Mouse (Mus musculus) intestine, postnatal 0 days (tissue): ENCODE measurements at regions not wholly inside any gene's neighbourhood (a gene's known extent, or its start where the extent isn't known, plus 50 kb on each side); places are given as distances from the start of the nearest gene placed in this dataset.

ENCODE experiments used
- ATAC-seq: fragments of 200-750 bp; cut with Nextera tagmentation; 2 replicates; pipeline ENCODE4 v1.8.0; 2017; ENCODE audit warnings: mild to moderate bottlenecking, moderate TSS enrichment, moderate library complexity
- H3K27ac ChIP-seq: fragments of 300-500 bp; sonication (generic); 2 replicates; pipeline ENCODE4 v1.5.1; 2014; ENCODE audit warnings: mild to moderate bottlenecking, low read depth, low read length, moderate library complexity
- H3K27me3 ChIP-seq: fragments of 300-500 bp; sonication (generic); replicated peaks from 2 replicates; pipeline ENCODE4 v1.6.1; 2014; ENCODE audit warnings: low read length, mixed read lengths; ENCODE audit not compliant: control insufficient read depth, insufficient read depth
- H3K36me3 ChIP-seq: fragments of 300-500 bp; sonication (generic); 2 replicates; pipeline ENCODE4 v1.6.1; 2014; ENCODE audit warnings: mild to moderate bottlenecking, moderate library complexity; ENCODE audit not compliant: control insufficient read depth, insufficient read depth
- H3K4me1 ChIP-seq: fragments of 300-500 bp; sonication (generic); replicated peaks from 2 replicates; pipeline ENCODE4 v1.6.1; 2014; ENCODE audit warnings: antibody characterized with exemption, low read length, mixed read lengths; ENCODE audit not compliant: control insufficient read depth, insufficient read depth
- H3K4me2 ChIP-seq: fragments of 300-500 bp; sonication (generic); replicated peaks from 2 replicates; pipeline ENCODE4 v1.6.1; 2014; ENCODE audit warnings: low read depth, mild to moderate bottlenecking, moderate library complexity
- H3K4me3 ChIP-seq: fragments of 300-500 bp; sonication (generic); 2 replicates; pipeline ENCODE4 v1.5.1; 2014; ENCODE audit warnings: low read depth, low read length
- H3K9ac ChIP-seq: fragments of 300-500 bp; sonication (generic); 2 replicates; pipeline ENCODE4 v1.6.1; 2014; ENCODE audit warnings: mild to moderate bottlenecking, low read depth, low read length
- H3K9me3 ChIP-seq: fragments of 300-500 bp; sonication (generic); 2 replicates; pipeline ENCODE4 v1.6.1; 2016; ENCODE audit warnings: mixed run types; ENCODE audit not compliant: control insufficient read depth
- CTCF ChIP-seq: sonication (generic); IDR thresholded peaks from 2 replicates; pipeline ENCODE4 v1.5.1; 2016; ENCODE audit warnings: low read depth, mild to moderate bottlenecking, control low read depth, antibody characterized with exemption, moderate library complexity
- WGBS: fragments of 180-500 bp; shearing (Covaris S2); extraction: QIAGEN DNeasy Blood & Tissue Kit; methylation state at CpG from one replicate; pipeline ENCODE4 v1.1.7; 2014; 5-methylcytosine and 5-hydroxymethylcytosine counted together

DNA sequence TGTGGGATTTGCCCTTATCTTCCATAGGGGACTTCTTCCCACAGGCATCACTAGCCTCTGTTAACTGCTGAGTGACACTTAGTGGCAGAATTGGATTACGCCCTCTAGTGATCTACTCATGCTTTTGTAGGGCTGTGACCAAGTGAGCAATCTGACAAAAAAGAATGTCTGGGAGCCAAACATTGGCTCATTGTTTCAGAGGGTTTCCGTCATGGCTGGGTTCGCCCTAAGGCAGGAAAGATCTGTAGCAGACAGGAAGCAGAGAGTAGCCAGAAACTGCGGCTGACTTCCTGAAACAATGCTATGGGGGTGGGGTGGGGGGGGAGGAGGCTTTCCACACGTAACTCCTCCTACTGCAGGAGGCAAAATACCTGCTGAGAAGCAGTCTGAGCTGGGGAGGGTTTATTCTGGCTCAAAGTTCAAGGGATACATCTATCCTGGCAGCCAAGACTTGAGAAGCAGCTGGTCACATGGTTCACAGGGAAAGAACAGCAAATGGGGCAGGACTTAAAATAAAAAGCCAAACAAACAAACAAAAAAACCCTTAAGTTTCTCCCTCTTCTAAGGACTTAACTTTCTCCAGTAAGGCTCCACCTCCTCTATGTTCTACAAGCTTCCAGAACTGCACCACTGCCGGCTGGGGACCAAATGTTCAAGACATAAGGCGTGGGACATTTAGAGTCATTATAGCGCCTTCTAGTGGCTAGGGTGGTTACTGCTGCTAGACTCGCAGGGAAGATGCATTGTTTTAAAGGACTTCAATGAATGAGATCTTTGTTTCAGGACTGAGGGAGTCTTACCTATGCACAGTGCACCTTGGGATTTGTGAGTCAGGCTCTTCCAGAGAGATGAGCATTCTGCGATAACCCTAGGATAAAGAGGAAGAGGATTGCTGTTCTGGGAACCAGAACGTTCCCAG is 281.8 kb upstream of the Eef2kmt start:
- WGBS: 48% methylated on average over 11 of the region's 11 CpGs

DNA sequence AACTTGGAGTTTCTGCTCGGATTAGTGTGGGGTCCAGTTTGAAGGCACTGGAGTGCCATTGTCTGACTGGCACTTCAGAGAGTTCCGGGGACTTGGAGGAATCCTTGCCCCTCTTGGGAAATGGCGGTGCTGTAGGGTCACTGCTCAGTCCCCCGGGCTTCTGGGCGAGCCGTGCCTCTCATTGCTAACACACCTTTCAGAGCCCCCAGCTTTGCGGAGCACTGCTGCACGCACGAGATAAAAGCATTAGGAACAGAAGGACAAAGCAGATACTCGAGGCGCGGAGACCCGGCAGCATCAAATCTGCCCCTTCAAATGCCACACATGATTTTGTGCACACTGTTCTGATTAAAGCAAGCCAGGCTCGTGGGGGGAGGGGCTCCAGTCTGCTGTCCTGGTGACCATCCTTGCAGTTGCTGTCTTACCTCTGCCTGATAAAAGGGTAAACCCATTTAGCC is 280.8 kb upstream of the Eef2kmt start:
- H3K9ac ChIP-seq: no peak overlapping the region
- H3K36me3 ChIP-seq: no peaks in the 10 kb centered on the region
- H3K9me3 ChIP-seq: no peaks in the 10 kb centered on the region
- WGBS: 32% methylated on average over 14 of the region's 14 CpGs
- no peak overlapping the region for H3K27ac ChIP-seq
- no peak for ATAC-seq
- H3K4me2 ChIP-seq: no peak overlapping the region
- H3K4me3 ChIP-seq: no peak overlapping the region
- no peaks in the 10 kb centered on the region for H3K27me3 ChIP-seq
- TF ChIP-seq CTCF: no peak
- no peaks in the 10 kb centered on the region for H3K4me1 ChIP-seq

More for the DNA sequence above, 281.8 kb upstream of the Eef2kmt start:
- peak; percentile 40 for ATAC-seq
- no peak overlapping the region for H3K27ac ChIP-seq
- H3K27me3 ChIP-seq: no peaks in the 10 kb centered on the region
- no peaks in the 10 kb centered on the region for H3K36me3 ChIP-seq
- H3K4me3 ChIP-seq: no peak overlapping the region
- 0 out of 2 replicates have a peak overlapping the region, but pooled peaks have one; percentile 0 for H3K4me2 ChIP-seq
- no peak overlapping the region for H3K9ac ChIP-seq
- no peaks in the 10 kb centered on the region for H3K9me3 ChIP-seq
- peak; percentile 76 for TF ChIP-seq CTCF
- H3K4me1 ChIP-seq: no peaks in the 10 kb centered on the region

DNA sequence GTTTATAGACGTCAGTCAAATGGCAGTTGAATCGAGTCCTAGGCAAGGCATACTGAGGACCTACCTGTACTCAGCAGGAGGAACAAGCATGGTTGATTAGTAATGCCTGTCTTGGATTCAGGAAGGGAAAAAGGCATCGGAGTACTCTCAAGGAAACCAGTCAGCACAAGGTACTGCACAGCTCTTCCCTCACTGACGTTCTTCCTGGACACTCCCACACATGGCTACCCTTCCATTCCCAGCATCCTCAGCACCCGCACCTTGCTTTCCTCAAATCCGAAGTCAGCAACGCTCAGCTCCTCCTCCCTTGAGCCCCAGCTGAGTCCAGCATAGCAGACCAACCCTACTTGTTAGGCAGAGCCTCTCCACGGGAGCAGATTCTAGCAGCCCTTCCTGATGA is 279.6 kb upstream of the Eef2kmt start:
- H3K4me2 ChIP-seq: no peak overlapping the region
- H3K9ac ChIP-seq: no peak overlapping the region
- no peaks in the 10 kb centered on the region for H3K27me3 ChIP-seq
- no peak overlapping the region for H3K27ac ChIP-seq
- ATAC-seq: 0 out of 2 replicates have a peak, but pooled peaks have one; percentile 28
- 30% methylated on average over 8 of the region's 8 CpGs for WGBS
- no peaks in the 10 kb centered on the region for H3K4me1 ChIP-seq
- no peak for TF ChIP-seq CTCF
- H3K36me3 ChIP-seq: no peaks in the 10 kb centered on the region
- no peaks in the 10 kb centered on the region for H3K9me3 ChIP-seq
- no peak overlapping the region for H3K4me3 ChIP-seq

DNA sequence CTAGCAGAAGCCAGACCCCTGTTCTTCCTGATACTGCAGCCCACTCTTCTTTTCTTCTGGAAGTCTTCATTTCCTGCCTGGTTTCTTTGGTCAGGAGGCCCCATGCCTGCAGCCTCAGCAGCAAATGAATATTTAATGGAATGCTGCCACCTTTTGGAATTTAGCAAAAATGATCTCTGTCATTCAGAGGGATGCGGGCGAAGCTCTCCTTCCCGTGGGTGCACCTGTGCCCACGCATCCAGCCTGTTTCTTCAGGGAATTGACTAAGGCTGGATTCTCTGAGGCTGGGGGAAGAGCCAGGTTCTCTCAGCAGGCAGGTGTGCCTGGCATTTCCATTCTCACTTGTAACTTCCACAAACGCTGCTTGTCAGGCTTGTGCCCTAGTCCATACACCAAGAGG is 279.1 kb upstream of the Eef2kmt start:
- ATAC-seq: peak; percentile 15; the same call in 1 of the 2 replicates
- no peak overlapping the region for H3K4me3 ChIP-seq
- 50% methylated on average over 5 of the region's 5 CpGs for WGBS

DNA sequence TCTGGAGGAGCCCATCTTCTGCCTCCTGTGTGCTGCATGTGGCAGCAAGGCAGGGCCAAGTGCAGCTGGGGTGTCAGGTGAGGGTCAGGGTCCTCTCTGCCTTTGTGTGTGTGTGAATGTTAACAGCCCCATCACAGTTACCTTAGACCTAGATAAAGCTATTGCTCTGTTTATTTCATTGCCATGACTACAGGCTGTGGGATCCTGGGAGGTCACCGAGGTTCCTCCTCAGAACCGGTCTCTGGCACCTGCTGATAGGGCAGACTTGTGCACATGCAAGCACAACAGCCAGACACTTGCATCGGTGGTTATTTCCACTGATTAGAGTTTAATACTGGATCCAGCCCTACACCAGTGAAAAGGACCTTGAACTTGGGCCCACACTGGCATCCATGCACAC is 278.6 kb upstream of the Eef2kmt start:
- no peak overlapping the region for H3K4me2 ChIP-seq
- no peaks in the 10 kb centered on the region for H3K36me3 ChIP-seq
- no peak for TF ChIP-seq CTCF
- peak; percentile 92 for ATAC-seq
- H3K9ac ChIP-seq: no peak overlapping the region
- no peaks in the 10 kb centered on the region for H3K9me3 ChIP-seq
- H3K4me3 ChIP-seq: no peak overlapping the region
- H3K4me1 ChIP-seq: no peaks in the 10 kb centered on the region
- no peaks in the 10 kb centered on the region for H3K27me3 ChIP-seq
- H3K27ac ChIP-seq: no peak overlapping the region
- 21% methylated on average over 3 of the region's 3 CpGs for WGBS

More for the DNA sequence above, 279.1 kb upstream of the Eef2kmt start:
- Histone ChIP-seq H3K9ac (no peak overlapping the region), H3K36me3 (no peaks in the 10 kb centered on the region), H3K4me2 (no peak overlapping the region; the same call in 1 of the 2 replicates), H3K4me1 (no peaks in the 10 kb centered on the region), H3K27ac (no peak overlapping the region), H3K27me3 (no peaks in the 10 kb centered on the region), H3K9me3 (no peaks in the 10 kb centered on the region)
- peak; percentile 50 for TF ChIP-seq CTCF

DNA sequence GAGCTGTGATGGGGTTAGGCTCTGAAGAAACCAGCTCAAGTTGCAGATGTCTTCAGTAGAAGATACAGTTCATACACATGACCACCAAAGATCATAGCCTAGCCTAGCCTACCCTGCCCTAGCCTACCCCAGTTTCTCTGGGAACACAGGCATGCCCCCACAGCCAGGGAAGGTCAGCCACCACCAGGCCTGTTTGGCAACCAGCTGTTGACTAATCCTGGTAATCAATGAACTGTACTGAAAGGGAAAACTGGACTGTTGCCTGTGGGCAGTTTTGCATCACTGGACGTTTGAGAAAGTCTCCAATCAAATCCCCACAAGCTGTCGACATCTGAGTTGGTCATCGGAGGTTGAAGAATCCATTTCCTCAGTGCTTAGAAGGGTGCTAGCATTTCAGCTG is 276.5 kb upstream of the Eef2kmt start:
- H3K27ac ChIP-seq: no peak overlapping the region
- WGBS: 79% methylated on average over 3 of the region's 3 CpGs
- no peak for TF ChIP-seq CTCF
- H3K27me3 ChIP-seq: no peaks in the 10 kb centered on the region
- no peak overlapping the region for H3K4me3 ChIP-seq
- H3K36me3 ChIP-seq: no peaks in the 10 kb centered on the region
- H3K4me1 ChIP-seq: no peaks in the 10 kb centered on the region
- H3K9me3 ChIP-seq: no peaks in the 10 kb centered on the region
- no peak overlapping the region for H3K9ac ChIP-seq
- no peak overlapping the region for H3K4me2 ChIP-seq
- ATAC-seq: no peak
